Mouse (Mus musculus) forebrain, embryonic 11.5 days (tissue): ENCODE results near the gene Nrip3. TPM values are rescaled to one million over a fixed set of nuclear protein-coding genes. Genes with fewer than 3 reads are reported as not detected.
A peak's percentile ranks its signal among the peaks of the same experiment; 100 is the strongest.

Experiments
- ATAC-seq: fragments of 200-750 bp; cut with Nextera tagmentation; replicated peaks from 2 replicates; pipeline ENCODE4 v1.8.0; 2017; ENCODE audit warnings: moderate TSS enrichment; ENCODE audit not compliant: low FRiP score
- DNase-seq: peaks from one replicate; pipeline ENCODE4 v3.0.0-alpha.2; 2017; ENCODE audit warnings: low spot score
- H3K27ac ChIP-seq: fragments of 300-500 bp; sonication (generic); 2 replicates; pipeline ENCODE4 v1.5.1; 2014; ENCODE audit warnings: low read depth, low read length
- H3K27me3 ChIP-seq: fragments of 300-500 bp; sonication (generic); 2 replicates; pipeline ENCODE4 v1.6.1; 2014; ENCODE audit warnings: mild to moderate bottlenecking, low read length, mixed read lengths; ENCODE audit not compliant: control insufficient read depth, insufficient read depth
- H3K36me3 ChIP-seq: fragments of 300-500 bp; sonication (generic); 2 replicates; pipeline ENCODE4 v1.6.1; 2014; ENCODE audit warnings: mild to moderate bottlenecking, low read length, moderate library complexity, mixed read lengths; ENCODE audit not compliant: control insufficient read depth, insufficient read depth
- H3K4me1 ChIP-seq: fragments of 300-500 bp; sonication (generic); replicated peaks from 2 replicates; pipeline ENCODE4 v1.6.1; 2014; ENCODE audit warnings: low read length, mixed read lengths; ENCODE audit not compliant: control insufficient read depth, insufficient read depth
- H3K4me2 ChIP-seq: fragments of 300-500 bp; sonication (generic); 2 replicates; pipeline ENCODE4 v1.6.1; 2014; ENCODE audit warnings: low read depth, mild to moderate bottlenecking, low read length, moderate library complexity, mixed read lengths; ENCODE audit not compliant: severe bottlenecking
- H3K4me3 ChIP-seq: fragments of 300-500 bp; sonication (generic); 2 replicates; pipeline ENCODE4 v1.5.1; 2014; ENCODE audit warnings: low read depth, low read length
- H3K9ac ChIP-seq: fragments of 300-500 bp; sonication (generic); 2 replicates; pipeline ENCODE4 v1.6.1; 2014; ENCODE audit warnings: low read length
- H3K9me3 ChIP-seq: fragments of 300-500 bp; sonication (generic); 2 replicates; pipeline ENCODE4 v1.6.1; 2016; ENCODE audit warnings: low read length, mixed read lengths; ENCODE audit not compliant: control insufficient read depth
- whole genome bisulfite sequencing: fragments of 180-500 bp; shearing (Covaris S2); extraction: QIAGEN DNeasy Blood & Tissue Kit; methylation state at CpG from one replicate; pipeline ENCODE4 v1.1.7; 2014; 5-methylcytosine and 5-hydroxymethylcytosine counted together
- polyA plus RNA-seq: library from polyadenylated mRNA; unstranded; fragments of >200 nt; fragmentation: Nextera tagmentation; extraction: Ambion mirVana; gene quantifications from 2 replicates; pipeline ENCODE4 v1.2.1, GENCODE M21; 2014

Gene Nrip3
- polyA plus RNA-seq, 1 experiment from 2014 or later: 0.83 TPM

DNA sequence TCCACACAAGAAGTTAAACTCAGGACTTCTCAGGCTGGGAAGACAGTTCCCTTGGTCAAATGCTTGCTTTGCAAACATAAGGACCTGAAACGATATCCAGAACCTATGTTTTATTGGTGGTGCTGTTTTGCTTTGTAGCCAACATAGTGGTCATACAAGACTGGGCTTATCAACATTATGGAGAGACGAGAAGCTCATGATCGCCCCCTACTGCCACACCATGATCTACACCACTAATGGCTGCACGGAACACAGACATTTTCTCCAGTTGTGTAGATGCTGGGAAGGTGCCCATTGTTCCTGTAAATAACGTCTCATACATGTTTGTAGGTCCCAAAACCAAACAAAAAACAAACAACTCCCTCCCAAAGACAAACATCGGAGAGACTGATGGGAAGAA, 23.0 kb upstream of the Nrip3 start:
- no peak for DNase-seq
- Histone ChIP-seq H3K4me2 (no peak overlapping the region), H3K27ac (no peak overlapping the region), H3K9ac (no peak overlapping the region), H3K9me3 (no peaks in the 10 kb centered on the region), H3K4me1 (no peaks in the 10 kb centered on the region), H3K27me3 (peaks cover 15% of the 10 kb centered on the region; the same call in 1 of the 2 replicates), H3K36me3 (no peaks in the 10 kb centered on the region), H3K4me3 (no peak overlapping the region)
- WGBS: 74% methylated on average over 6 of the region's 6 CpGs
- ATAC-seq: no peak

DNA sequence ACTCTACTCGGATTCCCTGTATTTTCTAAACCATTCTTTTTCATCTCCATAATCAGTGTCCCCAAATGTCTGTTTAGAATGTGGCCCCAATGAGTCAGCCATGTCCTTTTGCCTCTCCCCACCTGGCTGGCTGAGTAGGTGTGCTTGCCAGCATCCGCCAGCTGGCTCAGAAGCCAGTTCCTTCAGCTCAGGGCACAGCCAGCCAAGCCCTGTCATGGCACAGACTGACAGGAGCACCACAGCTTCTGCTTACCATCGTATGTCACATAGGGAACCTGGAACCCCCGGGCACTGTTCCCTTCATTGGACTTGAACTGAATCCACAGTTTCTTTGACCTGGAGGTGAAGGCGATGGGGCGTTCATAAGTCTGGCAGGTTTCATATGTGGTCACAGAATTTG, 22.5 kb upstream of the Nrip3 start:
- ATAC-seq: no peak
- Histone ChIP-seq H3K27me3 (peaks cover 11% of the 10 kb centered on the region; the same call in 1 of the 2 replicates), H3K4me3 (no peak overlapping the region), H3K4me2 (no peak overlapping the region), H3K9me3 (no peaks in the 10 kb centered on the region), H3K9ac (no peak overlapping the region), H3K4me1 (no peaks in the 10 kb centered on the region), H3K36me3 (no peaks in the 10 kb centered on the region), H3K27ac (no peak overlapping the region)
- WGBS: 94% methylated on average over 6 of the region's 6 CpGs
- no peak for DNase-seq

DNA sequence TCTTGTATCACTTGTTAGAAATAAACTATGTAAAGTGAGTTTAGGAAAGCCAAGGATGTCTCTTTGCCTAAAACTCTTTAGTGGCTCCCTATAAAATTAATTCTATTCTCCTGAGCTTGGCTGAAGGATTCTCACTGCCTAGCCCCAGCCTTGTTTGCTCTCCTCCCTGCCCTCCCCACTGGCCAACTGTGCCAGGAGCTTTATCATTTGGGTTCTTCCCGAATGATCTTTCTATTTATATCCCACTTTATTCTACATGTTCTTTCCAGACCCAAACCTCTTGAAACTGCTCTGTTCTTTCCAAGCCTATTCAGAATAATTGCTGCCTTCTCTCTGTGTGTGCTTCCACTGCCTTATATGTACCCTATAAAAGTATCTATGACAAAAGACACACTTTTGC, 21.7 kb upstream of the Nrip3 start:
- Histone ChIP-seq H3K4me1 (no peaks in the 10 kb centered on the region), H3K4me3 (no peak overlapping the region), H3K36me3 (no peaks in the 10 kb centered on the region), H3K4me2 (no peak overlapping the region), H3K27ac (no peak overlapping the region), H3K27me3 (peaks cover 4% of the 10 kb centered on the region; the same call in 1 of the 2 replicates), H3K9ac (no peak overlapping the region), H3K9me3 (no peaks in the 10 kb centered on the region)
- ATAC-seq (no peak), DNase-seq (no peak)
- whole genome bisulfite sequencing: 82% methylated on average over 1 of the region's 1 CpGs

DNA sequence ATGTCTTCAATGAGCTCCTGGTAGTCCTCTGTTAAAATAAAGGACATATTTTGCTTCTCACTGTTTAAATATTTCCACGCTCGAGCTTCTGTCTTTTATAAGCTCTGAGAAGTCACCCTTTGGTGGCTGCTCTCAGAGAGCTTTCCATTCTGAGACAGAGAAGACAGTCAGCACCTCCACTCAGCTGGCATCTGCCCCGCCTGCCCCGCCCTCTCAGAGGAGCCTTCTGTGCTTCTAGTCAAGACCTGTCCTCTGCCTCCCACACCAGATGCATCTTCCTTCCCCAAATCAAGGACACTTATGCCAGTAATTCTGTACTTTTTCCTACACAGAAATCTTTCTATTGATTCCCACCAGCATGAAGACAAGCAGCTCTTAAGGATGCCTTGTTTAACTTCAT, 18.8 kb upstream of the Nrip3 start:
- DNase-seq (no peak), ATAC-seq (no peak)
- Histone ChIP-seq H3K27ac (no peak overlapping the region), H3K9ac (no peak overlapping the region), H3K4me1 (no peaks in the 10 kb centered on the region), H3K27me3 (no peaks in the 10 kb centered on the region; the same call in 1 of the 2 replicates), H3K4me3 (no peak overlapping the region), H3K4me2 (no peak overlapping the region), H3K36me3 (no peaks in the 10 kb centered on the region), H3K9me3 (no peaks in the 10 kb centered on the region)
- 89% methylated on average over 4 of the region's 4 CpGs for WGBS

DNA sequence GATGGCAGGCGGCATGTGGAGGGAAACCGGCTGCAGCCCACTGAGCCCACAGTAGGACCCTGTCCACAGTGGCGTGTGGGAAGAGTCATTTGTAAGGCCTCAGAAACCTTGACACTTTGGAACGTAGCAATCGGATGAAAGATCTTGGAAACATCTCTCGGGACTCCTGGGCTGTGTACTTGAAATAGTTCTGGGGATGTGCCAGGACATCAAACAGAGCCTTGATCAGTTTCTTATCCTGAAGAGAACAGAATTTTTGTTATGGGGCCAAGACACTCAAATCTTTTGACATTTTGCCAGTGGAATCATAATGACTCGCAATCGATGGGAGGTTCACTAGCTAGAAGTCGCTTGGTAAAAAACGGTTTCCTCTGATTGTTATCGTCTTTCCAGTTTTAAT, 17.3 kb upstream of the Nrip3 start:
- H3K4me2 ChIP-seq: no peak overlapping the region
- H3K9ac ChIP-seq: no peak overlapping the region
- H3K27ac ChIP-seq: no peak overlapping the region
- H3K36me3 ChIP-seq: no peaks in the 10 kb centered on the region
- 93% methylated on average over 11 of the region's 11 CpGs for WGBS
- no peak overlapping the region for H3K4me3 ChIP-seq
- H3K27me3 ChIP-seq: no peaks in the 10 kb centered on the region
- DNase-seq (no peak), ATAC-seq (no peak)
- H3K4me1 ChIP-seq: no peaks in the 10 kb centered on the region
- H3K9me3 ChIP-seq: no peaks in the 10 kb centered on the region

GRCm38 (mm10) chr7:109795564-109795963, 13.7 kb upstream of the Nrip3 start:
- H3K4me2 ChIP-seq: no peak overlapping the region
- H3K4me3 ChIP-seq: no peak overlapping the region
- WGBS: 87% methylated on average over 5 of the region's 5 CpGs
- ATAC-seq: no peak
- no peaks in the 10 kb centered on the region for H3K9me3 ChIP-seq
- no peaks in the 10 kb centered on the region for H3K36me3 ChIP-seq
- no peak for DNase-seq
- H3K27me3 ChIP-seq: no peaks in the 10 kb centered on the region
- H3K27ac ChIP-seq: no peak overlapping the region
- no peaks in the 10 kb centered on the region for H3K4me1 ChIP-seq
- H3K9ac ChIP-seq: no peak overlapping the region

GRCm38 (mm10) chr7:109794556-109794955, 12.7 kb upstream of the Nrip3 start:
- H3K4me2 ChIP-seq: no peak overlapping the region
- H3K4me3 ChIP-seq: no peak overlapping the region
- DNase-seq: no peak
- WGBS: 79% methylated on average over 2 of the region's 2 CpGs
- ATAC-seq: no peak
- no peaks in the 10 kb centered on the region for H3K27me3 ChIP-seq
- H3K4me1 ChIP-seq: no peaks in the 10 kb centered on the region
- H3K27ac ChIP-seq: no peak overlapping the region
- H3K9ac ChIP-seq: no peak overlapping the region
- H3K36me3 ChIP-seq: no peaks in the 10 kb centered on the region
- no peaks in the 10 kb centered on the region for H3K9me3 ChIP-seq

GRCm38 (mm10) chr7:109792759-109793158, 10.9 kb upstream of the Nrip3 start:
- Histone ChIP-seq H3K36me3 (no peaks in the 10 kb centered on the region), H3K9ac (no peak overlapping the region), H3K4me1 (no peaks in the 10 kb centered on the region), H3K4me2 (no peak overlapping the region), H3K27ac (no peak overlapping the region), H3K27me3 (no peaks in the 10 kb centered on the region), H3K9me3 (no peaks in the 10 kb centered on the region), H3K4me3 (no peak overlapping the region)
- peak; percentile 72 for DNase-seq
- ATAC-seq: peak; percentile 64; the same call in 1 of the 2 replicates
- WGBS: 74% methylated on average over 2 of the region's 2 CpGs

- no peak for DNase-seq
- ATAC-seq: no peak
- WGBS: 73% methylated on average over 3 of the region's 3 CpGs
Observed at GRCm38 (mm10) chr7:109790818-109791217, 9.0 kb upstream of the Nrip3 start.

More at GRCm38 (mm10) chr7:109790818-109791217, 9.0 kb upstream of the Nrip3 start:
- H3K27ac ChIP-seq: no peak overlapping the region
- H3K4me1 ChIP-seq: no peaks in the 10 kb centered on the region
- H3K9me3 ChIP-seq: no peaks in the 10 kb centered on the region
- H3K36me3 ChIP-seq: no peaks in the 10 kb centered on the region
- no peak overlapping the region for H3K4me2 ChIP-seq
- H3K9ac ChIP-seq: no peak overlapping the region
- no peaks in the 10 kb centered on the region for H3K27me3 ChIP-seq
- no peak overlapping the region for H3K4me3 ChIP-seq
